Mouse (Mus musculus): ENCODE results near the gene Stard3. TPM values are rescaled to one million over a fixed set of nuclear protein-coding genes. Genes with fewer than 3 reads are reported as not detected.

Gene Stard3
- total and polyA plus RNA-seq, 3 experiments, result 53.0 to 62.5 TPM; not detected in 1

- DNase-seq (ENCODE audit: low read depth, low spot score), result no peak
- Histone ChIP-seq H3K27me3 (ENCODE audit: control insufficient read depth in 1 of 2, insufficient read depth in 2 of 2, low read length in 2 of 2) (peaks cover 8 to 12% of the 10 kb centered on the region in 2 experiments), H3K9ac (ENCODE audit: control insufficient read depth, low read depth, low read length, poor library complexity, severe bottlenecking) (no peak within 1 kb of the TSS), H3K9me3 (replicated peaks; ENCODE audit: insufficient read depth, low read length) (no peaks in the 10 kb centered on the region), H3K36me3 (ENCODE audit: control insufficient read depth in 1 of 2, insufficient read depth in 2 of 2, low read length in 2 of 2) (no peaks in the 10 kb centered on the region), H3K4me3 (ENCODE audit: control insufficient read depth in 1 of 2, insufficient read depth in 1 of 2, low read depth in 2 of 2, low read length in 2 of 2) (no peak within 1 kb of the TSS), H3K4me1 (ENCODE audit: control insufficient read depth in 1 of 2, insufficient read depth in 2 of 2, low read length in 2 of 2) (peaks cover 0 to 4% of the 10 kb centered on the region in 2 experiments; a peak in 2 of 4 replicates), H3K27ac (ENCODE audit: control insufficient read depth, low read depth, low read length) (no peak within 1 kb of the TSS), H3K79me2 (ENCODE audit: control insufficient read depth, insufficient read depth, low read length, poor library complexity) (no peaks in the 10 kb centered on the region)
- no peak for TF ChIP-seq ELF1 (IDR thresholded peaks at IDR 0.05; ENCODE audit: low read depth, low read length)
- TF ChIP-seq RCOR1 (IDR thresholded peaks at IDR 0.05; ENCODE audit: low read depth, low read length), result no peak
- no peak for TF ChIP-seq RAD21 (IDR thresholded peaks at IDR 0.05; ENCODE audit: low read depth, low read length)
- no peak for TF ChIP-seq CHD1 (IDR thresholded peaks at IDR 0.05; ENCODE audit: low read depth, low read length)
- no peak for TF ChIP-seq GATA1 (IDR thresholded peaks at IDR 0.05; ENCODE audit: low read depth, low read length)
- no peak for TF ChIP-seq ZNF384 (IDR thresholded peaks at IDR 0.05; ENCODE audit: low read depth, low read length)
- no peak for TF ChIP-seq JUND (IDR thresholded peaks at IDR 0.05; ENCODE audit: low read depth, low read length)
- TF ChIP-seq TBP (IDR thresholded peaks at IDR 0.05; ENCODE audit: low read depth, low read length), result no peak
- TF ChIP-seq EP300 (IDR thresholded peaks at IDR 0.05; ENCODE audit: low read depth in 1 of 2, low read length in 2 of 2), result no peak
- TF ChIP-seq KAT2A (conservative IDR thresholded peaks at IDR 0.05; ENCODE audit: low read depth, low read length), result no peak
- no peak for TF ChIP-seq NELFE (IDR thresholded peaks at IDR 0.05; ENCODE audit: low read depth, low read length)
Observed at GRCm38 (mm10) chr11:98412273-98412796, 54.2 kb downstream of the Stard3 start, which contains the start of gene Erbb2. TSS of gene Erbb2 (plus strand) at chr11:98412470.

- TF ChIP-seq CTCF (IDR thresholded peaks at IDR 0.05 in 2 of 3, conservative IDR thresholded peaks at IDR 0.05 in 1 of 3; ENCODE audit: control insufficient read depth in 1 of 3, insufficient read depth in 1 of 3, low read depth in 2 of 3, low read length in 3 of 3, poor library complexity in 1 of 3, severe bottlenecking in 1 of 3) (no peak), TBP (IDR thresholded peaks at IDR 0.05; ENCODE audit: low read depth, low read length) (no peak), USF1 (IDR thresholded peaks at IDR 0.05; ENCODE audit: low read depth, low read length) (no peak), ZNF384 (IDR thresholded peaks at IDR 0.05; ENCODE audit: low read depth, low read length) (no peak), MAZ (IDR thresholded peaks at IDR 0.05; ENCODE audit: low read depth, low read length) (no peak), BHLHE40 (IDR thresholded peaks at IDR 0.05; ENCODE audit: borderline replicate concordance, low read depth, low read length) (no peak), RCOR1 (IDR thresholded peaks at IDR 0.05; ENCODE audit: low read depth, low read length) (no peak), GATA1 (IDR thresholded peaks at IDR 0.05; ENCODE audit: low read depth, low read length) (no peak), MYB (IDR thresholded peaks at IDR 0.05; ENCODE audit: low read depth, low read length) (no peak), CHD2 (IDR thresholded peaks at IDR 0.05; ENCODE audit: low read length) (no peak), JUND (IDR thresholded peaks at IDR 0.05; ENCODE audit: low read depth, low read length) (no peak)
- Histone ChIP-seq H3K9me3 (replicated peaks; ENCODE audit: insufficient read depth, low read length) (no peaks in the 10 kb centered on the region), H3K27me3 (ENCODE audit: control insufficient read depth in 1 of 2, insufficient read depth in 2 of 2, low read length in 2 of 2) (peaks cover 8% of the 10 kb centered on the region in 2 experiments), H3K9ac (ENCODE audit: control insufficient read depth, low read depth, low read length, poor library complexity, severe bottlenecking) (no peak overlapping the region), H3K79me2 (ENCODE audit: control insufficient read depth, insufficient read depth, low read length, poor library complexity) (no peaks in the 10 kb centered on the region), H3K4me3 (ENCODE audit: control insufficient read depth in 1 of 2, insufficient read depth in 1 of 2, low read depth in 2 of 2, low read length in 2 of 2) (no peak overlapping the region), H3K36me3 (ENCODE audit: control insufficient read depth in 1 of 2, insufficient read depth in 2 of 2, low read length in 2 of 2) (no peaks in the 10 kb centered on the region), H3K27ac (ENCODE audit: control insufficient read depth, low read depth, low read length) (no peak overlapping the region), H3K4me1 (ENCODE audit: control insufficient read depth in 1 of 2, insufficient read depth in 2 of 2, low read length in 2 of 2) (peaks cover 0 to 7% of the 10 kb centered on the region in 2 experiments; a peak in 2 of 4 replicates)
- DNase-seq (ENCODE audit: low read depth, low spot score), result no peak
Observed at GRCm38 (mm10) chr11:98412797-98413301, 54.7 kb downstream of the Stard3 start.
